Mouse (Mus musculus): Measurements from ENCODE around the gene 1700074P13Rik. TPM values are rescaled to one million over a fixed set of nuclear protein-coding genes. Genes with fewer than 3 reads are reported as not detected.

The 1700074P13Rik gene
- 0.87 TPM for polyA plus RNA-seq (2014; fragmentation: Illumina TruSeq; extraction: RNeasy Lipid Tissue Mini Kit (QIAGEN cat#74804); ENCODE audit: low read depth, low replicate concordance)

DNA sequence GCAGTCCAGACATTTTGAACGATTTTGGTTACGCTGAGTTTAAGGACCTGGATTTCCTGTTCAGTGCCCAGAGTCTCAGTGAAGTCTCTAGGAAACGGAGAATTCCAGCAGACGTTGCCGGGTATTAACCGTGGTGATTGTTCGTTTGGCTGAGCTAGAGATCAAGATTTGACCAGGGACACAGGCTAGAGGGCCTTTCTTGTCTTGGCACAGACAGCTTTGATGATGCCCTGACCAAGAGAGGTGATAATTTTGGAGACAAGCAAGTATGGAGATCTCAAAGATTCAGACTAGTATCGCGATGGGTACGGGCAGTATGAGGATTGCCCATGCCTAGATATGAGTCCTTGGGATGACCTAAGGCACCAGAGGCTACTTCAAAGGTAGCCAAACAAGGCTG, at the start of gene 1700074P13Rik:
Gene 1700074P13Rik (minus strand): TSS at position 101 of the 400 bp plus-strand sequence.

DNA sequence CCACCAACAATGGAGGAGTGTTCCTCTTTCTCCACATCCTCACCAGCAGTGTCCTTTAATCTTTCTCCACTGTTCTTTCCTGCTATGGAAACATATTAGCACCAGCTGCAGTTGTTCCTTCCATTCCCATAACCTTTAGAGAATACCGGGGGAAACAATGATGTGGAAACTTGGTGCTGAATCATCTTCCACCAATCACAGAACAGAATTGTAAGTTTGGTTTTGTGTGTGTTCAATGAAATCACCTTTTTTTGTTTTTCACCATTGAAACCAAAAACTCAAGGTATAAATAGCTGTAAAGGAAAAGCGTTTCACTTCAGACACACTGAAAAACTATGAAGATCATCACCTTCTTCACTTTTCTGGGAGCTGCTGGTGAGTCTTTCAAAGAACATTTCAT, 24.1 kb upstream of the 1700074P13Rik start, which contains the start of gene 1810009J06Rik:
Gene 1810009J06Rik (plus strand): TSS at position 301 of the 400 bp plus-strand sequence.

DNA sequence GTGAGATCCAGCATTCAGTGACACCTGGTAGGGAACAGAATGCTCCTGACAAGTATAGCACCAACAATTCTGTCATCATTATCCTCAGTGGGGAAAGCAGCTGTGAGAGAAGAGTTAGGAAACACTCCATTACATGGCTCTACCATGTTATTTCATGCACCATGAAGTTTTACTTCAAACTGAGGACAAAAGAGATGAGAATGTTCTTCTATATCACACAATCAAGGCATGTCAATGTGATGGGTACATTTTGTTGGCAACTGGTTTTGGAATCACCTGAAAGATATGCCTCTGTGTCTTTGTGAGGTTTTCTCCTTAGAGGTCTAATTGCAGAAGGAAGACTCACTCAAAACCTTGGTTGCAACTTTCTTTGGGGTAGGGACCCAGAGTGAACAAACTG, 11.4 kb upstream of the 1700074P13Rik start, which contains the start of gene Gm4744:
Gene Gm4744 (minus strand): TSS at position 101 of the 400 bp plus-strand sequence.

DNA sequence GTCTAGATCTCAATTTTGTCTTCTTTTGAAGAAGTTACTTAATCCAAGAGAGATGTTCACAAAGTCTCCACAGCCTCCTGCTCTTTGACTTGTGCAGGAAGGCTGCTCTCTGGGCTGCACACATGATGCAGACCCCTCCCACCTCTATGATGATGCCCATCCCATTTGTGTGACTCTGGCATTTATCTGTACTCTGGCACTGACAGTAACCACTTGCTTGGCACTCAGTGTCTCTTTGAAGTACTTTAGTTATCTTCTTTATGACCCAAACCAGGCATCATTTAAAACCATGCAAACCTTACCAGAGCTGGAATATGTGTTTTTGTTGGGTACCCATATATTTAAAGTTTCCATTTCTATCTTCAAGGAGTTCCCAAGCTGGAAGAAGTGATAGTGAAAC, 40.1 kb downstream of the 1700074P13Rik start, which contains the start of gene Prss58:
Gene Prss58 (minus strand): TSS at position 101 of the 400 bp plus-strand sequence.

DNA sequence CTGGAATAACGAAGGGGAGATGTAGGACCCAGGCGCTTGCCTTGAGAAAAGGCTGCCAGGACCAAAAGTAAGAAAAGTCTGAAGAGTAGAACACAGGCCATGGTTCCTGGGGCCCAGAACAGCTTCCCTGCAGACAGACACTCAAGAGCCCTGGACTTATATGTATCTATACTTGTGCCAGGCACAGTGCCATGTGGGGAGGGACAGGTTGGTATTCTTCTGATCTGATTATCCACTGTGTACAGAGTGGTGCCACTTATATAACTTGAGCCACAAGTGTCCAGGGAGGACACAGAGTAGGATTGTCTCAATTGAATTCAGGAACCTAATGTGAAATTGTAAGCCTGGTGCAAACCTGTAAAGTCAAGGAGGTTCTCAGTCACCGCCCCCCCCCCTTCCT, 53.0 kb downstream of the 1700074P13Rik start, which contains the start of gene Moxd2:
Gene Moxd2 (minus strand): TSS at position 101 of the 400 bp plus-strand sequence.

Other genes with a start within 250 kb of the 1700074P13Rik start
- gene Moxd2, start 53.1 kb downstream of the 1700074P13Rik start, polyA plus RNA-seq (2014; fragmentation: Illumina TruSeq; extraction: RNeasy Lipid Tissue Mini Kit (QIAGEN cat#74804); ENCODE audit: low read depth, low replicate concordance), result not detected
- not detected for gene Prss58, start 40.2 kb downstream of the 1700074P13Rik start, polyA plus RNA-seq (2014; fragmentation: Illumina TruSeq; extraction: RNeasy Lipid Tissue Mini Kit (QIAGEN cat#74804); ENCODE audit: low read depth, low replicate concordance)
- gene Gm4744, start 11.3 kb upstream of the 1700074P13Rik start, polyA plus RNA-seq (2014; fragmentation: Illumina TruSeq; extraction: RNeasy Lipid Tissue Mini Kit (QIAGEN cat#74804); ENCODE audit: low read depth, low replicate concordance), result not detected
- not detected for gene 1810009J06Rik, start 24.2 kb upstream of the 1700074P13Rik start, polyA plus RNA-seq (2014; fragmentation: Illumina TruSeq; extraction: RNeasy Lipid Tissue Mini Kit (QIAGEN cat#74804); ENCODE audit: low read depth, low replicate concordance)
- gene Gm2663, start 58.9 kb upstream of the 1700074P13Rik start, polyA plus RNA-seq (2014; fragmentation: Illumina TruSeq; extraction: RNeasy Lipid Tissue Mini Kit (QIAGEN cat#74804); ENCODE audit: low read depth, low replicate concordance), result not detected
- gene 2210010C04Rik, start 95.0 kb upstream of the 1700074P13Rik start, polyA plus RNA-seq (2014; fragmentation: Illumina TruSeq; extraction: RNeasy Lipid Tissue Mini Kit (QIAGEN cat#74804); ENCODE audit: low read depth, low replicate concordance), result not detected

Data from liver, adult 10 weeks (tissue).